Mouse (Mus musculus) heart, postnatal 0 days (tissue): Measurements from ENCODE around the gene Aldh3a1. TPM values are rescaled to one million over a fixed set of nuclear protein-coding genes. Genes with fewer than 3 reads are reported as not detected.
"Not testable (repeated sequence)": the region's sequence is repeated elsewhere in the genome, so short reads cannot be mapped to it uniquely, and the experiment has no call there.

Experiments used
- ATAC-seq: fragments of 200-750 bp; cut with Nextera tagmentation; 2 replicates; pipeline ENCODE4 v1.8.0; 2017; ENCODE audit warnings: low read depth, moderate number of reproducible peaks, moderate library complexity; ENCODE audit not compliant: insufficient read depth
- DNase-seq: peaks from one replicate; pipeline ENCODE4 v3.0.0-alpha.2; 2016; ENCODE audit warnings: low spot score
- H3K27ac ChIP-seq: fragments of 300-500 bp; sonication (generic); 2 replicates; pipeline ENCODE4 v1.5.1; 2014; ENCODE audit warnings: low read depth, mild to moderate bottlenecking
- H3K27me3 ChIP-seq: fragments of 300-500 bp; sonication (generic); 2 replicates; pipeline ENCODE4 v1.6.1; 2014; ENCODE audit warnings: low read length, mixed read lengths; ENCODE audit not compliant: control insufficient read depth, insufficient read depth
- H3K36me3 ChIP-seq: fragments of 300-500 bp; sonication (generic); replicated peaks from 2 replicates; pipeline ENCODE4 v1.6.1; 2014; ENCODE audit warnings: low read length, mixed read lengths; ENCODE audit not compliant: control insufficient read depth, insufficient read depth
- H3K4me1 ChIP-seq: fragments of 300-500 bp; sonication (generic); 2 replicates; pipeline ENCODE4 v1.6.1; 2014; ENCODE audit warnings: antibody characterized with exemption; ENCODE audit not compliant: control insufficient read depth, insufficient read depth
- H3K4me2 ChIP-seq: fragments of 300-500 bp; sonication (generic); 2 replicates; pipeline ENCODE4 v1.6.1; 2014; ENCODE audit warnings: low read depth, mild to moderate bottlenecking, low read length, moderate library complexity
- H3K4me3 ChIP-seq: fragments of 300-500 bp; sonication (generic); 2 replicates; pipeline ENCODE4 v1.5.1; 2014; ENCODE audit warnings: low read depth, low read length
- H3K9ac ChIP-seq: fragments of 300-500 bp; sonication (generic); replicated peaks from 2 replicates; pipeline ENCODE4 v1.6.1; 2014; ENCODE audit warnings: low read depth, low read length, mixed read lengths
- H3K9me3 ChIP-seq: fragments of 300-500 bp; sonication (generic); replicated peaks from 2 replicates; pipeline ENCODE4 v1.6.1; 2016; ENCODE audit warnings: low read length; ENCODE audit not compliant: control insufficient read depth
- CTCF ChIP-seq: IDR thresholded peaks from 2 replicates; pipeline ENCODE4 v1.5.1; 2016; ENCODE audit warnings: antibody characterized with exemption, control low read depth, low read depth
- EP300 ChIP-seq: IDR thresholded peaks from 2 replicates; pipeline ENCODE4 v1.6.1; 2016; ENCODE audit warnings: antibody characterized with exemption, low read depth
- WGBS: fragments of 180-500 bp; shearing (Covaris S2); extraction: QIAGEN DNeasy Blood & Tissue Kit; methylation state at CpG from one replicate; pipeline ENCODE4 v1.1.7; 2014; 5-methylcytosine and 5-hydroxymethylcytosine counted together
- polyA plus RNA-seq: library from polyadenylated mRNA; unstranded; fragments of >200 nt; fragmentation: Nextera tagmentation; extraction: Ambion mirVana; gene quantifications from 2 replicates; pipeline ENCODE4 v1.2.1, GENCODE M21; 2015
- total RNA-seq: library from RNA; depleted of rRNA; stranded (reverse); fragments of >200 nt; gene quantifications from 2 replicates; pipeline ENCODE4 v1.2.3, GENCODE M21; 2014; ENCODE audit warnings: low replicate concordance

The Aldh3a1 gene
- total and polyA plus RNA-seq, 2 experiments from 2014 or later = 0.42 TPM; not detected in 1

- TF ChIP-seq EP300 (no peak), CTCF (no peak)
- Histone ChIP-seq H3K27ac (no peak overlapping the region), H3K4me3 (no peak overlapping the region), H3K9me3 (no peaks in the 10 kb centered on the region), H3K4me2 (no peak overlapping the region), H3K36me3 (peaks cover 97% of the 10 kb centered on the region), H3K27me3 (no peaks in the 10 kb centered on the region), H3K4me1 (no peaks in the 10 kb centered on the region), H3K9ac (no peak overlapping the region)
- DNase-seq = no peak
- 84% methylated on average over 3 of the region's 3 CpGs for WGBS
- no peak for ATAC-seq
These were observed 44.0 kb upstream of the Aldh3a1 start for GRCm38 (mm10) chr11:61163341-61163740.

DNA sequence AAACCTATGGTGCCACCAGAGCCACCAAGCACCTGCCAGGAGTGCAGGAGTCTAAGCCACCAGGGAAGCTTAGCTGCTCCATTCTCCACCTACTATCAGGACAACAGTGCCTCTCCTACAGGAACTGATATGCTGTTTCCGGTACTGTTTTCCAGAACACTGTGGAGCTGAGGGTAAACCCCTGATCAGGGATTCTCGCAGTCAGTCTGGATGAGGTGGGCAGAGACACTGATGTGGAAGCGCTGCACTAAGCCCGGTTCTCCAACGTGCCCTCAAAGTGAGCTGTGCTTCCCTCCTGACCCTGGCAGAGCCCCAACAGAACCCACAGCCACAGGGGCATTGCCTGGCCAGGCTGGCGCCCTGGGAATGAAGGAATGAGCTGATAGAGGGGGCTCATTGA lies 43.0 kb upstream of the Aldh3a1 start:
- no peak for ATAC-seq
- WGBS = 59% methylated on average over 6 of the region's 6 CpGs
- H3K4me3 ChIP-seq = no peak overlapping the region
- peaks cover 87% of the 10 kb centered on the region for H3K36me3 ChIP-seq
- H3K4me2 ChIP-seq = no peak overlapping the region
- H3K9me3 ChIP-seq = no peaks in the 10 kb centered on the region
- H3K27me3 ChIP-seq = no peaks in the 10 kb centered on the region
- H3K4me1 ChIP-seq = 0 out of 2 replicates have a peak, but pooled peaks cover 4% of the 10 kb centered on the region
- H3K27ac ChIP-seq = no peak overlapping the region
- TF ChIP-seq EP300 (no peak), CTCF (no peak)
- no peak for DNase-seq
- H3K9ac ChIP-seq = no peak overlapping the region

- TF ChIP-seq EP300 (no peak), CTCF (no peak)
- no peak overlapping the region for H3K4me2 ChIP-seq
- ATAC-seq = no peak
- no peak for DNase-seq
- no peaks in the 10 kb centered on the region for H3K9me3 ChIP-seq
- H3K36me3 ChIP-seq = peaks cover 82% of the 10 kb centered on the region
- no peak overlapping the region for H3K27ac ChIP-seq
- no peak overlapping the region for H3K9ac ChIP-seq
- H3K4me3 ChIP-seq = no peak overlapping the region
- WGBS = 79% methylated on average over 10 of the region's 10 CpGs
- H3K4me1 ChIP-seq = 0 out of 2 replicates have a peak, but pooled peaks cover 5% of the 10 kb centered on the region
- H3K27me3 ChIP-seq = no peaks in the 10 kb centered on the region
These were observed 42.5 kb upstream of the Aldh3a1 start for GRCm38 (mm10) chr11:61164881-61165280.

- DNase-seq = no peak
- H3K27ac ChIP-seq = no peak overlapping the region
- no peak for TF ChIP-seq EP300
- no peak for TF ChIP-seq CTCF
- no peak overlapping the region for H3K4me2 ChIP-seq
- no peaks in the 10 kb centered on the region for H3K27me3 ChIP-seq
- no peak overlapping the region for H3K4me3 ChIP-seq
- H3K9ac ChIP-seq = no peak overlapping the region
- ATAC-seq = no peak
- H3K4me1 ChIP-seq = 0 out of 2 replicates have a peak, but pooled peaks cover 14% of the 10 kb centered on the region
- WGBS = 69% methylated on average over 5 of the region's 5 CpGs
- no peaks in the 10 kb centered on the region for H3K9me3 ChIP-seq
- H3K36me3 ChIP-seq = peaks cover 28% of the 10 kb centered on the region
These were observed 37.2 kb upstream of the Aldh3a1 start for GRCm38 (mm10) chr11:61170184-61170583.

DNA sequence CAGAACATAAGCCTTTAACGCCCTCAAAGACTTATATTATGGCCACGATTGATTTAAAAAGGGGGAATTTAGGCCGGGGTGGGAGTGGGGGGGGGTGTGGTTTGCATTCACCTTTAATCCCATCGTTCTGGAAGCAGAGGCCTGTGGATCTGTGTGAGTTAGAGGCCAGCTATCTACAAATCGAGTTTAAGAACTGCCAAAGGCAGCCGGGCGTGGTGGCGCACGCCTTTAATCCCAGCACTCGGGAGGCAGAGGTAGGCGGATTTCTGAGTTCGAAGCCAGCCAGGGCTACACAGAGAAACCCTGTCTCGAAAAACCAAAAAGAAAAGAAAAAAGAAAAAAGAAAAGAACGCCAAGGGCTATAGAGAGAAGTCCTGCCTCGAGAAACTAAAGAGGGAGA lies 33.9 kb upstream of the Aldh3a1 start:
- Histone ChIP-seq H3K4me1 (peaks cover 14% of the 10 kb centered on the region; the same call in 1 of the 2 replicates), H3K27ac (peak overlapping the region; percentile 11; the same call in 1 of the 2 replicates), H3K4me2 (peak overlapping the region; percentile 88), H3K4me3 (peak overlapping the region; percentile 94)
- H3K27me3 ChIP-seq, H3K9ac ChIP-seq, ATAC-seq, DNase-seq, H3K9me3 ChIP-seq, H3K36me3 ChIP-seq: not testable (repeated sequence)
- WGBS = 33% methylated on average over 15 of the region's 15 CpGs

DNA sequence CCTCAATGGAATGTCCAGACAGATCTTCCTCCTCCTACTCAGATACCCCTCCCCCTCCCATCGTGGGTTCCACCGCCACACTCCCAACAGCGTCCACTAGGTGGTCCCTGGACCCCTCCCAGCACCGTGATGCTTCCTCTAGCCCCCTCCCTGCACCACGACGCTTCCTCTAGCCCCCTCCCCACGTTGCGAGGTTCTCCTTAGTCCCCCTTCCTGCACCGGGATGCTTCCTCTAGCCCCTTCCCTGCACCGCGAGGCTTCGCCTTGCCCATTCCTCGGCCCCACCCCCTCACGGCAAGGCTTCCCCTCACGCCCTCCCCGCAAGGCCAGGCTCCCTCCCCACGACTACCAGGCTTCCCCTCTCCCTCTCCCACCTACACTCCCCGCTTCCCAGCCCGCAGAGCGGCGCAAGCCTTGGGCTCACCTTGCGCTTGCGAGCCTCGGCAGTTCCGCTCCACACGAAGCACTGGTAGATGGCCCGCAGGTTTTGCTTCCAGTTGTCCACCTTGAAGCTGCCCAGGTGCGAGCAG lies 33.0 kb upstream of the Aldh3a1 start:
- peak overlapping the region; percentile 88 for H3K4me2 ChIP-seq
- DNase-seq = peak; percentile 68
- TF ChIP-seq EP300 = no peak
- peak; percentile 47 for TF ChIP-seq CTCF
- no peaks in the 10 kb centered on the region for H3K27me3 ChIP-seq
- WGBS = under 1% methylated on average over 28 of the region's 28 CpGs
- ATAC-seq = peak; percentile 28
- peak overlapping the region; percentile 94 for H3K9ac ChIP-seq
- no peaks in the 10 kb centered on the region for H3K9me3 ChIP-seq
- H3K4me1 ChIP-seq = peaks cover 11% of the 10 kb centered on the region; the same call in 1 of the 2 replicates
- H3K36me3 ChIP-seq = no peaks in the 10 kb centered on the region
- H3K27ac ChIP-seq = peak overlapping the region; percentile 96
- H3K4me3 ChIP-seq = peak overlapping the region; percentile 94
